Mouse (Mus musculus) gonadal fat pad, adult 2 months (tissue): ENCODE results near the gene Fbxw20. TPM values are rescaled to one million over a fixed set of nuclear protein-coding genes. Genes with fewer than 3 reads are reported as not detected.
"Not testable (repeated sequence)": the region's sequence is repeated elsewhere in the genome, so short reads cannot be mapped to it uniquely, and the experiment has no call there.

Experiments used
- DNase-seq: peaks from one replicate; pipeline ENCODE4 v3.0.0-alpha.2; 2012; ENCODE audit warnings: low read depth
- polyA plus RNA-seq: library from polyadenylated mRNA; depleted of rRNA; stranded (reverse); fragments of >200 nt; gene quantifications from 2 replicates; pipeline ENCODE4 v1.2.3, GENCODE M21; 2012; rRNA removed

The Fbxw20 gene
- polyA plus RNA-seq, result not detected in 2 replicates

- no peak for DNase-seq
Observed at GRCm38 (mm10) chr9:109234654-109235053, at the start of gene Fbxw20. Gene Fbxw20 (minus strand): TSS chr9:109234754.

DNA sequence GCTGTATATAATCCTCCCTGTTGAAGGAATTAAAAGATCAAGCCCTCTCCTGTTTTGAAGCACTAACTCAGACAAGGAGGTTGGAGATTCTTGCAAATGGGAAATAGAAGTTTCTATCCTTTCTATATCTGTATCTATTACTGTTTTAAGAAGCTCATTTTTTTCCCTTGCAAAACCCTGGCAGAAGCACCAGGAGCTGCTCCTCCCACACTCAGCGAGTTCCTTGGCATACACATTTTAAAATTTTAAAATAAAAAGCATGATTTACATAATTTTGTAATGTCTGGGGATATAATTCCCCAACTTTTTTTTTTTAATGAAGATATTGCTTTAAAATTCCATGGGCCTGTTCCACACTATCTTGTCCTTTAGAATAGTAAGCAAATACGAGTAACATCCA is 28.5 kb upstream of the Fbxw20 start:
- DNase-seq, result no peak

DNA sequence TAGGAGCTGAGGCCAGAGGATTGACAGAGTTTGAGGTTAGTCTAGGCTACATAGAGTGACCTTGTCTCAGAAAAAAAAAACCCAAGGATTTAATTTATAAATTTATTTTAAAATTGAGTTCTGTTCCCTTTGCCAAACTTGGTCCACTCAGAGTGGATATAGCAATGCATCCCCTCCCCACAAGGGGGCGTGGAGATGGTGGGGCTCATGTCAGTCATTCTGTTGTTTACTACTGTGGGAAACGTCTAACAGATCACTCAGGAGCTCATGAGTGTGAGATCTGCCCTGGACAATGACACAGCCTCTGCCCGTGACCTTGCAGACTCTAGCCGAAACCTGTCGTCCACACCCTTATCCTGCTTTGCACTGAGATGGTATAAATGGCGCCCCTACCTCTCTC is 16.1 kb downstream of the Fbxw20 start:
- DNase-seq, result no peak

GRCm38 (mm10) chr9:109201347-109201746 is 33.2 kb downstream of the Fbxw20 start:
- not testable (repeated sequence) for DNase-seq

GRCm38 (mm10) chr9:109200349-109200748 is 34.2 kb downstream of the Fbxw20 start:
- no peak for DNase-seq

DNA sequence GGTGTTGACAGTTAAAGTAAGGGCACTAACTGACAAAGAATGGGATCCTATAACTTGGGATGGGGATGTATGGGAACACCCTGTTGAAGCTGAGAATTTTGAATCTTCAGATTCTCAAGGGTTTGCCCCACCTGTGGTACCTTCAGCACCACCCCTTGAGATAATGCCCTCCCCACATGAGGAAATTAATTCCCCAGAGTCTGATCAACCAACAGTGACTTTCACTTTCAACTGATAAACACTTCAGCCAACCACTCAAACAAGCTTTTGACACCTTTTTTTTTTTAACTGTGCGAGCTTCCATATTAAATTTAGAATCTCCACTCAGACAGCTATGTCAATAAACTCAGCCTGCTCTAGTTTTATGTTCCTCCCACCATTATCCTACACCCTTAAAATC is 35.2 kb downstream of the Fbxw20 start:
- DNase-seq, result no peak

- not testable (repeated sequence) for DNase-seq
Observed at GRCm38 (mm10) chr9:109195875-109196274, 38.7 kb downstream of the Fbxw20 start, which contains the start of gene Fbxw13. Gene Fbxw13 (minus strand): TSS chr9:109195975.

DNA sequence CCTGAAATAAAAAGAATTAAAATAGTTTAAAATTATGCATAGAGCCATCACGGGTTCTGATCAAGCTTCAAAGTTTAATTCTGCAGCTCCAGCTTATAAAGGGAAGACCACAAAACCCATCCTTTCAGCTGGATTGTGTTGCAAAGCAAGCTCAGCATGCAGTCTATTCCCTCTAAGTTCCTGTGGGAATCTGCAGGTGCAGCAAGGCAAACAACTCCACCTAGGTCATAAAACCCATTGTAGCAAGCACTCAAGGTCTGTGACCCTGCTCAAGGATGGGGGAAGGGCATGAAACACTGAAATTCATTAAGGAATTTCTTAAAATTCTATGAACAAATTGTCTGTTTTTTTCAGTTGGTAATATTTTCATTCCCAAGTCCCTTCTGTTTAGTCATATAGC is 57.3 kb downstream of the Fbxw20 start:
- DNase-seq, result no peak

DNA sequence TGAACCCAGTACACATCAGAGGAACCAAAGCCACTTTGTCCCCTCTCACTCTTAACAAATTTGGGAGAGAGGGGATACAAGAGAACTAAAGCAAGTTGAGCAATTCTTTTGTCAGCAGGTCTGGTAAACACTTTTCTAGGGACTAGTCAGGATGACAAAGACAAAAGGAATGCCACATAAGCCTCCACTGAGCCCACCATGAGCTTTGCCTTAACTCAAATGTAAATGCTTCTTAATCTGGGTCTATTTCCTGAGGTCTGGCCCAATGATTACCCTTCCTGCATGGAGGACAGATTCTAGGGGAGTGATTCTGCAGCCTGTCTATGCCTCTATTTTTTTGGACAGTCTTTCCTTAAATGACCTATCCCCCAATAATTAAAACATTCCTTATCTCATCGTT is 58.3 kb downstream of the Fbxw20 start:
- no peak for DNase-seq

Other genes with a start within 250 kb of the Fbxw20 start
- 2.1 and 3.0 TPM in 2 replicates for gene Ucn2, start 248.7 kb downstream of the Fbxw20 start, polyA plus RNA-seq
- gene Pfkfb4, start 243.0 kb downstream of the Fbxw20 start, polyA plus RNA-seq, result 43.8 and 48.3 TPM in 2 replicates
- gene Shisa5, start 196.2 kb downstream of the Fbxw20 start, polyA plus RNA-seq, result 224 and 225 TPM in 2 replicates
- 48.4 and 60.7 TPM in 2 replicates for gene Trex1, start 175.0 kb downstream of the Fbxw20 start, polyA plus RNA-seq
- 21.9 and 24.2 TPM in 2 replicates for gene Atrip, start 160.6 kb downstream of the Fbxw20 start, polyA plus RNA-seq
- 5.1 and 6.2 TPM in 2 replicates for gene Ccdc51, start 152.3 kb downstream of the Fbxw20 start, polyA plus RNA-seq
- 28.8 and 29.5 TPM in 2 replicates for gene Tma7, start 152.2 kb downstream of the Fbxw20 start, polyA plus RNA-seq
- 11.9 and 13.9 TPM in 2 replicates for gene Plxnb1, start 139.4 kb downstream of the Fbxw20 start, polyA plus RNA-seq
- gene Fbxw21, start 72.7 kb downstream of the Fbxw20 start, polyA plus RNA-seq, result not detected in 2 replicates
- not detected in 2 replicates for gene Fbxw13, start 38.8 kb downstream of the Fbxw20 start, polyA plus RNA-seq
- gene Fbxw14, start 52.9 kb upstream of the Fbxw20 start, polyA plus RNA-seq, result not detected in 2 replicates
- not detected in 2 replicates for gene Fbxw28, start 104.9 kb upstream of the Fbxw20 start, polyA plus RNA-seq
- not detected in 2 replicates for gene Fbxw22, start 169.5 kb upstream of the Fbxw20 start, polyA plus RNA-seq
- gene Fbxw16, start 214.4 kb upstream of the Fbxw20 start, polyA plus RNA-seq, result not detected in 2 replicates